Mouse (Mus musculus): ENCODE results near the gene Spdya. TPM values are rescaled to one million over a fixed set of nuclear protein-coding genes. Genes with fewer than 3 reads are reported as not detected.

Spdya gene
- polyA plus RNA-seq, 1 experiment from 2014 or later: 1.9 TPM

Other genes starting within 250 kb of the Spdya start
- 0.54 and 1.8 TPM in 2 replicates for gene Emilin2, start 240.1 kb upstream of the Spdya start, polyA plus RNA-seq (2014; fragmentation: Nextera tagmentation; extraction: Ambion mirVana)
- 1.3 and 2.9 TPM in 2 replicates for gene Gm4707, start 92.1 kb upstream of the Spdya start, polyA plus RNA-seq (2014; fragmentation: Nextera tagmentation; extraction: Ambion mirVana)
- gene Smchd1, start 76.7 kb upstream of the Spdya start, polyA plus RNA-seq (2014; fragmentation: Nextera tagmentation; extraction: Ambion mirVana): 73.3 and 73.7 TPM in 2 replicates
- gene Ndc80, start 25.2 kb upstream of the Spdya start, polyA plus RNA-seq (2014; fragmentation: Nextera tagmentation; extraction: Ambion mirVana): 4.6 and 9.6 TPM in 2 replicates
- 38.8 and 57.0 TPM in 2 replicates for gene Wdr43, start 63.8 kb downstream of the Spdya start, polyA plus RNA-seq (2014; fragmentation: Nextera tagmentation; extraction: Ambion mirVana)
- 0.14 and 0.35 TPM in 2 replicates for gene Togaram2, start 121.2 kb downstream of the Spdya start, polyA plus RNA-seq (2014; fragmentation: Nextera tagmentation; extraction: Ambion mirVana)
- gene Pcare, start 200.8 kb downstream of the Spdya start, polyA plus RNA-seq (2014; fragmentation: Nextera tagmentation; extraction: Ambion mirVana): not detected in 2 replicates
- 12.2 and 15.8 TPM in 2 replicates for gene Clip4, start 216.4 kb downstream of the Spdya start, polyA plus RNA-seq (2014; fragmentation: Nextera tagmentation; extraction: Ambion mirVana)

Data from midbrain, embryonic 14.5 days (tissue).